Mouse (Mus musculus) Patski (cell line): ENCODE data around the gene 0610040J01Rik. TPM values are rescaled to one million over a fixed set of nuclear protein-coding genes. Genes with fewer than 3 reads are reported as not detected.

Source experiments
- ATAC-seq: fragments of 100-300 bp; one replicate; pipeline ENCODE4 v1.8.0; 2021
- CTCF ChIA-PET: fragments of 350-600 bp; sonication (Branson Sonifier 250); formaldehyde crosslinking; loops from one replicate; lab custom pipeline; 2022; ENCODE audit warnings: inconsistent platforms; lab: Charles Lee
- POLR2A ChIA-PET: fragments of 350-600 bp; sonication (Branson Sonifier 250); formaldehyde crosslinking; loops from one replicate; lab custom pipeline; 2022; ENCODE audit warnings: antibody characterized with exemption, inconsistent platforms; lab: Charles Lee
- DNase-seq: peaks from one replicate; pipeline ENCODE4 v3.0.0-alpha.2; 2011; ENCODE audit warnings: low read depth, low spot score
- H3K27me3 ChIP-seq: fragments of 371-371 bp; one replicate; pipeline ENCODE4 v1.5.1; 2021
- CTCF ChIP-seq: fragments of 100-300 bp; IDR thresholded peaks from one replicate; pipeline ENCODE4 v1.5.1; 2021
- in situ Hi-C: fragments of 300-500 bp; cut with MboI; formaldehyde crosslinking; loops from 3 replicates; pipeline ENCODE4 v1.11.1; 2018; ENCODE audit warnings: low pct_unique_long_range_greater_than_20kb, mixed read lengths
- polyA plus RNA-seq: library from polyadenylated mRNA; unstranded; gene quantifications from one replicate; pipeline ENCODE4 v1.2.3, GENCODE M21; 2021

The 0610040J01Rik gene
- polyA plus RNA-seq: 0.58 TPM

DNA sequence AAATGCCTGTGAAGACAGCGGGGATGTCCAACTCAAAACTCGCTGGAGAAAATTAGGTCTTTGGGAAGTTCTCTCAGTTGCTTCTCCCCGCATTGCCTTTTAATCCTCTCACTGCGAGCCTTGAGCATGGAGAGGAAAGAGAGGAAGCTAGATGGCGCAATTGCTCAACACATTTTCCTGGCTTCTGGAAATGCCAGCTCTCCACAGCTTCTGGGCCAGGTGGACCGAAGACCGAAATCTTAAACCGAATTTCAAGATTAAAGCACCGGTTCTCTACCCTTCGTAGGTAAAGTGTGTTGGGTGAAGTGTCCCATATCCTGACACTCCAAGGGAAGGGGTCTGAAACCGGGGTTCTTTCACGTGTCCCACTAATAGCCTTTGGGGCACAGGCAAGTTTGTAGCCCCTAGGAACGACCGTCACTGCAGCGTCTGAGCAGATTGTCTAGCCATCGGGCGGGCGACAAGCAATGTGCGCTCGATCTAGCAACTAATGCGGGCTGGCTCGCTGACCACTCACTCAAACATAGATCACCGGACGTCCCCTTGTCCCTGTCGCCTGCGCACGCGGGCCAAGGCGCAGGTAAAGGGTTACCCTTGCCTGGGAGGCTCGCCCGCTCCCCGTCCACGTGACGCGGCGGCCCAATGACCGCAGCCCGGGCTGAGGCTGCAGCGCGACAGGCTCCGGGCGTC lies at the start of gene 0610040J01Rik:
Gene 0610040J01Rik (plus strand): TSS at position 545 of the 690 bp plus-strand sequence.
- ATAC-seq (peak; percentile 73), DNase-seq (no peak)
- POLR2A ChIA-PET: no interaction called here
- H3K27me3 ChIP-seq: peaks cover 28% of the 10 kb centered on the region
- in situ Hi-C loops: loop anchor here (5.0 kb wide), 2 partner anchors 75 to 260 kb away; no protein-coding TSS in a partner anchor
- CTCF ChIA-PET: interaction anchor here (0.7 to 1.7 kb wide), 3 partner anchors 34 to 258 kb away, joined by 3 to 9 read pairs (median 6); no protein-coding TSS in a partner anchor
- peak; percentile 82 for TF ChIP-seq CTCF

DNA sequence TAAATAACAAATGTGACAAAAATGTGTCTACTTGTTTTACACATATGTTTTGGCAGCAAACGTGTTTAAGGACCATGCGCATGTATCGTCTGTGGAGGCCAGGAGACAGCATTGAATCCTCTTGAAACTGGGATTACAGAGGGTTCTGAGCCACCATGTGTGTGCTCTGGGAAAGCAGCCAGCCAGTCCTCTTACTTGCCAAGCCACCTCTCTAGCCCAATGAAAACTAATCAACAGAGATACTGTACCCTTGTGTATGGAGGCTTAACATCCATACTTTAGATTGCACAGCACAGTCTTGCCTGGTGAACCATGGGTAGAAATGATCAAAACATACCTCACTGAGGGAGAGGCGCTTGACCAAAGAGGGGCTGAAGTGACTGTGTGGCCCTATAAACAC lies 46.3 kb upstream of the 0610040J01Rik start:
- no peak for TF ChIP-seq CTCF
- H3K27me3 ChIP-seq: peaks cover 6% of the 10 kb centered on the region
- ATAC-seq (no peak), DNase-seq (no peak)
- CTCF ChIA-PET: interaction anchor here (1.5 kb wide), 1 partner anchor 827 kb away, joined by 3 read pairs; no protein-coding TSS in a partner anchor
- POLR2A ChIA-PET: no interaction called here
- in situ Hi-C loops: loop anchor here (5.0 kb wide), 3 partner anchors 101 to 824 kb away; no protein-coding TSS in a partner anchor

DNA sequence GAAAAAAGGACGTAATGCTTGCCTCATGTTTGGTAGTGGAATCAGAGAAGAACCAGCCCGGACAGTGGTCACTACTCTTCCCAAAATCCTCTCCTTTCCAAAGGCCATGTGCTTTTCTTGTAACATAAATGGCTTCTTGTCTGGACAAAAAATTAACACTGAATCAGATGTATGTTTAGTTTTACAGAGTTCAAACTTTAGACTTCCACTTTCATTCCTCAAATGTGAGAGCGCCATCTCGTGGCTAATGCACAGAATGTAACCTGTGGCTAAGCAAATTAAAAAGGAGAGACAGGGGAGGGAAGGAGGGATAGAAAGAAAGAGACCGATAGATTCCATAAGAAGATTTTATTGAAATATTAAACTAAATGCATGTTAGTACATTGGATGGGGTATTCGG lies 45.4 kb upstream of the 0610040J01Rik start:
- ATAC-seq: no peak
- ChIA-PET POLR2A (no interaction called here), CTCF (no interaction called here)
- in situ Hi-C loops: loop anchor here (5.0 kb wide), 3 partner anchors 101 to 824 kb away; no protein-coding TSS in a partner anchor
- peak; percentile 31 for DNase-seq
- peak; percentile 71 for TF ChIP-seq CTCF
- peaks cover 6% of the 10 kb centered on the region for H3K27me3 ChIP-seq

DNA sequence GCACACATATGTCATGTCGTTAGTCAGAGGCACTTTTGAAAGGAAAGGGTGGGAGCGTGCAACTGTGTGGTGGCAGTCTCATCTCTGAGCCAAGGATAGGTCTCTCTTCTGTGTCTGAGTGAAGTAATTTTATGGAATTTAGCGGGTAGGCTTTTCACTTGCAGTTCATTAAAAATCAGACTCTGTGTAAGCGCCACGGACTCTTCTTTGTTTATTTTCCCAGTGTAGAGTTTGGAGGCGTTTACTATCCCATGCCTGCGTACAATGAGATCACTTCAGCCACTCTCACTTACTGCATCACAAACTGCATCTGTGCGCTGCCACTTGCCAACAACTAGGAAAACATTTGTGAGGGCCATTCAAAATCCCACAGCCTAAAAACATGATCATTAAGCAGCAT lies 44.7 kb upstream of the 0610040J01Rik start:
- DNase-seq: no peak
- POLR2A ChIA-PET: no interaction called here

DNA sequence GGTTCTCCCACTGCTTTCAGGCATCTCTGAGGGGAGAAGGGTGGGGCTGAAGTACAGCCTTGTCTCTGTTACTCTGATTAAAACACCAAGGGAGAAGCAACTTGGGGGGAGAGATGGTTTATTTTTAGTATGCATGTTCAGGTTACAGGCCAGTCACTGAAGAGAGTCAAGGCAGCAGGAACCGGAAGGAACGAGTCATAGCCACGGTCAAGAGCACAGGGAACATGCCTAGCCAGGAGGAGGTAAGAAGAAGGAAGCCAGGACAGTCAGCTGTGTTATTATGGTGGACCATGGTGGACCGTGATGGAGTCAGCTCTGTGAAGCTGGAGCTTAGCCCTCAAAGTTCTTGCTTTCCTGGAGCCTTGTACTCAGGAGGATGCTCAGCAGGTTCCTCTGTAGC lies 43.9 kb upstream of the 0610040J01Rik start:
- H3K27me3 ChIP-seq: peaks cover 6% of the 10 kb centered on the region
- ChIA-PET POLR2A (no interaction called here), CTCF (interaction anchor here (1.7 kb wide), 1 partner anchor 35 kb away, joined by 4 read pairs; no protein-coding TSS in a partner anchor)
- ATAC-seq: peak; percentile 55
- TF ChIP-seq CTCF: no peak
- DNase-seq: no peak
- in situ Hi-C loops: loop anchor here (5.0 kb wide), 3 partner anchors 99 to 826 kb away; no protein-coding TSS in a partner anchor

More for the DNA sequence above, 44.7 kb upstream of the 0610040J01Rik start:
- in situ Hi-C loops: loop anchor here (5.0 kb wide), 3 partner anchors 100 to 825 kb away; no protein-coding TSS in a partner anchor
- H3K27me3 ChIP-seq: peaks cover 6% of the 10 kb centered on the region
- no peak for TF ChIP-seq CTCF
- CTCF ChIA-PET: no interaction called here
- ATAC-seq: no peak

DNA sequence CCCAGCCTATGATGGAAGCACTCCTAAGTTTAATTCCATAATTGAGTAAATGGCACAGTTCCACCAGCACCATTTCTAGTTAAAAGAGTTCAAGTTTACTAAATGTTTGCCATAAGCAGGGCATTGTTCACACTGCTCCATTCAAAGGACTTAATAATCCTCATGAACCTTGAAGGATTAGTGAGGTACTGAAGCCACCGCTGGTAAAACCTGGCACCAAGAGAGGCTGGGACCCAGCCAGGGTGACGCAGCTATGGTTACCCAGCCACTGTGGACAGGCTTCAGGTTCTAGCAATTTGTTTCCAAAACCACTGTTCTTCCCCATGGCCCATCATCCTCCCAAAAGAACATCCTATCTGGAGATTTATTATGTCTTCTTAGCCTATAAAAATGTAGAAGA lies 39.2 kb upstream of the 0610040J01Rik start:
- POLR2A ChIA-PET: no interaction called here
- DNase-seq: peak; percentile 78
- TF ChIP-seq CTCF: no peak
- ATAC-seq: peak; percentile 74
- CTCF ChIA-PET: interaction anchor here (0.8 to 1.2 kb wide), 2 partner anchors 38 to 41 kb away, joined by 3 to 9 read pairs; no protein-coding TSS in a partner anchor
- no peaks in the 10 kb centered on the region for H3K27me3 ChIP-seq
- in situ Hi-C loops: no loop called here

DNA sequence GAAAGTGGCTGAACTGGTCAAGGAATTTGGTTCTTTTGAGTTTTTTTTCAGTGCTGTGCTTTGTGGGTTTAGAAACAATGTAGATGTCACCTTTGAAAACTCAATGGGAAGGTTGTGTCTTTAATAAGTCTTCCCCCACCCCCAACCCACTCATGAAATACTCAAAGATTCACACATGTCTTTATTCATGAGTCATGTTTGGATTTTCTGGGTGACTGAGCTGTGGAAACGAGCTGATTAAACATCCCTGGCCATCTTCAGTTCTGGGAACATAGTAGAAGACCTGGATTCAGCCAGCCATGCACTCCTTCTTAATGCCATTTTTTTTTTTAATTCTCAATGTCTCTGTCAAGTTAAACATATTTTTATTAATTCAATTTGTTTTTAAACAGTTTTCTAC lies 38.6 kb upstream of the 0610040J01Rik start:
- DNase-seq (peak; percentile 80), ATAC-seq (peak; percentile 87)
- no peaks in the 10 kb centered on the region for H3K27me3 ChIP-seq
- POLR2A ChIA-PET: no interaction called here
- in situ Hi-C loops: no loop called here
- no peak for TF ChIP-seq CTCF
- CTCF ChIA-PET: interaction anchor here (0.8 to 1.2 kb wide), 2 partner anchors 39 to 42 kb away, joined by 3 to 9 read pairs; no protein-coding TSS in a partner anchor

DNA sequence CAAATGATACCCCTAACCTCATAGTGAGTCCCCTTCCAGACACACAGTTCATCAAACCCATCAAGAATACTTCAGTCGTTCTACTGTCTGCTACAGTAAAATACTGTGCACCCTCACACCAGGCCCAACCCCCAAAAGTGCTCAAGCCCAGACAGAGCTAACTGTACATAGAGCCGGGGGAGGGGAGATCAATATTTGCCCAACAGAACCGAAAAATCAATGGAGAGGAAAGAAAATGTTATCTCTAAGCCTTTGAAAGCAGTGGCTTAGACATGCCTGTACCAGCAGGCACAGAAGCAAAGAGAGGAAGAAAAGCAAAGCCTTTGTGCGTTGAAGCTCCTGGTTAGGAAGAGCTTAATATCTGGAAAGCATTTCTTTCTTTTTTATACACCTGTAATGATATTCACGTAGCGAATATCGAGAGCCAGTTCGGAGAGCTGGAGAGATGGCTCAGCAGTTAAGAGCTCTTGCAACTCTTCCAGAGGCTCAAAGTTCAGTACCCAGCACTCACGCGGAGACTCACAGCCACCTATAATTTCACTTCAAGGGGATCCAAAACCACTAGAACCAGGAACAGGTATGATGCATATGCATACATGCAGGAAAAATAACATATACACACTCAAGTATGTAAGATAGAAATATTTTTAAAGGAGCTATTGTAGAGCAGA lies 23.9 kb upstream of the 0610040J01Rik start:
- TF ChIP-seq CTCF: no peak
- POLR2A ChIA-PET: no interaction called here
- in situ Hi-C loops: no loop called here
- no peak for ATAC-seq
- H3K27me3 ChIP-seq: peaks cover 13% of the 10 kb centered on the region
- CTCF ChIA-PET: no interaction called here
- DNase-seq: no peak

DNA sequence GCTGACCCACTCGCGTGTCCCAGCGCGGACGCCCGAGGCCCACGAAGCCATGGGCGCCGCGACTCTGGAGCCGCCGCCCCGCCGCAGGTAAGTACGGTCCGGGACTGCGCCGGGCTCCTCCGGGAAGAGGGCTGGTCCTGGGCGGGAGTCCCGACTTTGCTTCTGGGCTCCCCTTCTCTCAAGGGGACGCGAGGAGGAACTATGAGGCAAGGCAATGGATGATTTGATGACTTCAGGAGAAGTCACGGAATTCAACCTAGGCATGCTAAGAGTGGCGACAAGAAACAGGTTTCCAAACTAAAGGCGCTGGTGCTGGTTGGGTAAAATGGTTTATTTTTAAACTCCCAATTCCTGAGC lies 324 bp downstream of the 0610040J01Rik start:
- TF ChIP-seq CTCF: no peak
- DNase-seq (no peak), ATAC-seq (no peak)
- ChIA-PET CTCF (interaction anchor here (1.6 to 1.7 kb wide), 2 partner anchors 74 to 257 kb away, joined by 6 to 9 read pairs; no protein-coding TSS in a partner anchor), POLR2A (no interaction called here)
- peaks cover 28% of the 10 kb centered on the region for H3K27me3 ChIP-seq
- in situ Hi-C loops: loop anchor here (5.0 kb wide), 2 partner anchors 75 to 260 kb away; no protein-coding TSS in a partner anchor

DNA sequence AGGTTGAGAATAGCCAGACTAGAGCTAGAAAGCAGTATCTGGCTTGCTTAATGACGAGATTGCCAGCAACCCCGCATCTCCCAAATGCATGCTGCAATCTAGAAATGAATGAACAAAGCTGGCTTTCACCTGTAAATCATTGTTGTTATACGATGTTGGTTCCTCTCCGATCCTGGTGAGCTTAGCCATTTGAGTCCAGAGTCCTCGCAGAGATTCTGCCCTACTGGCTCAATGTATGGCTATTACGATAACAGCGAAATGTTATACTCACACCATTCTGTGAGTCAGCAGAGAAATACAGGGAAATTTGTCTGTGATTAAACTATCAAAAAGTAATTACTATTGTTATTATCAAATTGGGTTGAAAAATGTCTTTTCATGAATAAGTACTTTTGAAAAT lies 4.5 kb downstream of the 0610040J01Rik start:
- ChIA-PET POLR2A (interaction anchor here (0.6 kb wide), 1 partner anchor 17 kb away, joined by 4 read pairs; no protein-coding TSS in a partner anchor), CTCF (interaction anchor here (0.9 to 3.6 kb wide), 4 partner anchors 11 to 70 kb away, joined by 3 to 11 read pairs (median 5); no protein-coding TSS in a partner anchor)
- no peak for DNase-seq
- no peak for ATAC-seq
- peaks cover 4% of the 10 kb centered on the region for H3K27me3 ChIP-seq
- in situ Hi-C loops: no loop called here
- TF ChIP-seq CTCF: no peak
